Mouse (Mus musculus) right cerebral cortex, adult 18-20 months (tissue): ENCODE data around the gene Rerg.
A peak's percentile ranks its signal among the peaks of the same experiment; 100 is the strongest.

Experiments
- DNase-seq: peaks from one replicate; pipeline ENCODE4 v3.0.0; 2022; ENCODE audit warnings: mixed read lengths

Gene Rerg

DNA sequence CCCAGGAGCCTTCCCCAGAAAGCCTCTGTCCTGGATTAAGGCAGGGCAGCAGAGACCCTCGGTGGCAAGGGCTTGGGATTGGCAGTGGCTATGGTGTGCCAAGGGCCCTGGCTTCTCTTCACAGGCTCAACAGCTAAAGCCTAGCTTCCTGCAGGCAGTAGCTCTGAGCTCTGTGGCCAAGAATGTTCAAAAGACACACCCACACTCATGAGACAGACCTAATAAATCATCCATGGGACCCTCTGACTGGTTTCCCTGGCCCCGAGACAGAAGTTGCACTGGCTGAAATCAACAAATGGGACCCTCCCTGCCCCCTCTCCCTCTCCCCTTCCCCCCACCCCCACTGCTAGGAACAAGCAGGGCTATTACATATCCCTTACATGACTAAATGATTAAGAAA is 44.1 kb downstream of the Rerg start:
- DNase-seq, result no peak

- DNase-seq, result peak; percentile 42
Measured at GRCm38 (mm10) chr6:137125433-137125832, 44.9 kb downstream of the Rerg start.

DNA sequence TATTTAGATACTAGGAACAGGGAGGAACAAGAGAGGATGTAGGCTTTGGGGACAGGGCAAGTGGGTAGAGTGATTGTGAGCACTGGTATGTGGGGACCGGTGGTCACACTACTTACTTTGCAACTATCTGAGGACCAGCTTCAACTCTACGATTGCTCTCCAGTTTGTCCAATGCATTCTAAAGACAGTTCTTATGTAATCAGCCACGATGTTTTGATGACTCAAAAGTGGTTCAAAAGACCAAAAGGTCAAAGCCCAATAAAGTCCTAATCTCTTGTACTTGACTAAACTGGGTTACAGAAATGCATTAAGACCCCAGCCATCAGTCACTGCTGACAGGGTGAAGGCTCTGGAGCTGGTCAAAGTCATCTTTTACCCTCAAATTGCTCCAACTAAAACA is 45.3 kb downstream of the Rerg start:
- no peak for DNase-seq

DNA sequence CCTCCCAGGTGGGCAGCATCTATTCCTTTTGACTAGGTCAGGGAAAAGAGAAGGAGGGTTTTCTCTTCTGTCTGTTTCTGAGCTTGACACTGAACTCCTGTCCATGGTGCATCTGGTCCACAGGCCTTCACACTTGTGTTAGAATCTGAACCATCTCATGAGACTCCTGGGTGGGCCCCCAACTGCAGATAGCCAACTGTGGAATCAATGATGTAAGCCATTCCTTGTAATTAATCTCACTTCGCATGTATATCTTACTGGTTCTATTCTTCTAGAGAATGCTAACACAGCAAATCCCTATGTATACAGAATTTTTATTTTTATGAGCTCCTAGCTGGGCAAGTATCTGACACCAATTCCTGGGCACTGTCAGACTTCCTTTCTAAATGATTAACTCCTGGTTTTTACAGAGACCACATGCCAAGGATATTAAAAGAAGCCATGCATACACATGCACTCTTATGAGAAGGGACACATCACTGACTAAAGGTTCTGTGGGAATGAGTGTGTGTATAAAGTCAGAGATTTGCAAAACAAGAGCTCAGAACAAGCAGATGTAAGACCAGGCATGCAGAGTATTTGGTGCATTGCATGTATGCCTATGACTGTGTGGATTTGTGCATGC is 53.3 kb downstream of the Rerg start:
- no peak for DNase-seq

- DNase-seq, result no peak
Measured at GRCm38 (mm10) chr6:137114859-137115258, 55.4 kb downstream of the Rerg start.

DNA sequence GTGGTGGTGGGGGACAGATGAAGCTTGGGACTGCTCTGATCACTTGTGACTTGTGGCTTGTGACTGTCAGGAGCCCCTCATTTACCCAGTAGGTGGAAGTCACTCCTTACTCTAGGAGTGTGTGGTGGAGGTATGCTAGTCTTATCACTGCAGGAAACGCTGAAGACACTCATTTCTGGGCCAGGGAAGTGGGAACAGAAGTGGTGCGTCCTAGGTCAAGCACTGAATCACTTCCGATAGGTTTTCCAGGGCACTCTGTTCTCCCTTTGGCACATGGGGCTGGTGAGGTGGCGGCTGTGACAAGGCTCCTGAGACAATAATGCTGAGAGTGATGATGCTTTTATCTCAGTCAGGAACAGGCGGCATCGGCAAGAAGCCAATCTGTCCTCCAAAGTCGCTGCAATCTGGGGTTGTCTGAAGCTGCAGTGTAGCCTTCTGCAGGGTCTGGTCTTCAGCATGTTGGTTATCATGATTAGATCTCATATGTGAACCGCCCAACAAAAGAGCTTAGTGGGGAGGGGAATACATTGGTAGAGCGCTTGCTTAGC is 59.0 kb downstream of the Rerg start:
- DNase-seq, result no peak

- DNase-seq, result no peak
Measured at GRCm38 (mm10) chr6:137110778-137111174, 59.5 kb downstream of the Rerg start.

DNA sequence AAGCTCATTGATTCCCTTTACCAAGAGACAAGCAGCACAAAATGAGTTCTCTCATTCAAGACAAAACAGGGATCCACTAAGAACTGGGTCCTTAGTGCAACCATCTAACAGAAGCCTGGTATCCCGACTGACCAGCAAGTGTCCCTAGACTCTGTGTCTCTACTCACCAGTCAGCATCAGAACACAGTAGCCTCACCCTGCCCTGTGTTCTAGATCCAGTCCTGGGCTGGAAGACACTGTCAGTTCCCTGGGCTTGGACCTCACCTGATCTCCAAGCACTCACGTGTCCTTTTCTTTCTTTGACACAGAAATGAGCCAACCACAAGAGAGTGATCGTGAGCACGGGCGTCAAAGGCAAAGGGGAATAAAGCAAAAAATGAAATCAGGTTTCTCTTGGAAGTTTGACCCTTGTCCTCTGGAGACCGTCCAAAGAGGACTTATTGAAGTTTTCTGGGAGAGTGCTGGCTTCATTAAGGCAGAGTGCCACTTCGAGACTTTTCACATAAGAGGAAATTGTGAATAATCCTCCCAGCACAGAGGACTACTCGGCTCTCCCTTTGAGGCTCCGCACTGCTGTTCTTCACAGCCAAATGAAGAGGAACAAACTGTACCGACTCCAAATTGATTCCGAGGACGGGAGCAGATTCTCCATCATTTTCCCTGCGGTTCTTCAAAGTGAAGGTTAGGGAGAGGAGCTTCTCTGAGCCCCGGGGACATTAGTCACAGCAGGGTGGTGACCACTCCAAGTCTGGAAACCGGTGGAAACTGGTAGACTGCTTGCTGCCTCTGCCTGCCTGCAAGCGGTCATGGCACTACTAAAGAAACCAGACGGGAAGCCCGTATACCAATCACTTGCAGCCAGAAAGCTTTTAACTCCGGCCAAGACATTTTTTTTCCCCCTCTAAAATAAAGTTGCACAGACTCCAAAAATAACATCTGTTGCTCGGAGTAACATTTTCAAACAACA is 60.2 kb downstream of the Rerg start:
- DNase-seq, result no peak

DNA sequence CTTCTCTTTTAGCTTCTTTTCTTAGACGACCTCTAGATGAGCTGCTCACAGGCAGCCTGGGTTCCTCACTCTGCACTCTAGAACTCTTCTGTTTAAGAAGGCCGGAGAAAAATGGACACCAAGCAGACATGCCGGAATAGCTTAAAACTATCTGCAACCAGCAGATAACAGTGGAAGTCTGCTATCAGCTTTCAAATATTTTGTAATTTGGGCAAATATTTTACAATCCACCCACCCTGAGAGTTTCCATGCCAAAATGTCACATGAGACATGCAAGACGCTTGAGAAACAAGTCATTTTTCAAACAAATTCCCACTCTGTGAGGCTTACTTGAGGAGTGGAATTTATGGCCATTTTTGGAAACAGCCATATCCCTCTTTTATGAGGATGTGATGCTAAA is 65.0 kb downstream of the Rerg start:
- no peak for DNase-seq

DNA sequence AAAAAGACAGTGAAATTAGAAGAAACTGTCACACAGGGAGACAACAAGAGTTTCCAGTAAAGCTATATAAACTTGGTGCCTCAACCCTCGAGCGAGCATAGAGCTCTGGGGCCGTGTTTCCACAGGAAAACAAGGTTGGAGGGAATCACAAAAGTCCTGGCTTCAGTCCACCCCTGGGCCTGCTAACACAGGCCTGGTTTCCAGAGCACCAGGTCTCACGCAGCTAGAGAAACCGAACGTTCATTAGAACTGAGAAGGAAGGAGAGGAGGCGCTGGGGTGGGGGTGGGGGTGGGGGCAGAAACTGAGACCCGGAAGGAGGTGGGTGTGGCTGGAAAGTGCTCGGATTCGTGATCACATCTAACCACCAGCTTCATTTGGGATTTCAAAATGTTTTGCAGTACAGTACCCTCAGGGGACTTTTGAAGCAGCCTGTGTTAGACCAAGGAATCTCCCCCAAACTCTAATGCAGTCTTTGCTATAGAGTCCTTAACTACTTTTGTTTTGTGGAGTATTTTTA is 67.6 kb downstream of the Rerg start:
- no peak for DNase-seq

DNA sequence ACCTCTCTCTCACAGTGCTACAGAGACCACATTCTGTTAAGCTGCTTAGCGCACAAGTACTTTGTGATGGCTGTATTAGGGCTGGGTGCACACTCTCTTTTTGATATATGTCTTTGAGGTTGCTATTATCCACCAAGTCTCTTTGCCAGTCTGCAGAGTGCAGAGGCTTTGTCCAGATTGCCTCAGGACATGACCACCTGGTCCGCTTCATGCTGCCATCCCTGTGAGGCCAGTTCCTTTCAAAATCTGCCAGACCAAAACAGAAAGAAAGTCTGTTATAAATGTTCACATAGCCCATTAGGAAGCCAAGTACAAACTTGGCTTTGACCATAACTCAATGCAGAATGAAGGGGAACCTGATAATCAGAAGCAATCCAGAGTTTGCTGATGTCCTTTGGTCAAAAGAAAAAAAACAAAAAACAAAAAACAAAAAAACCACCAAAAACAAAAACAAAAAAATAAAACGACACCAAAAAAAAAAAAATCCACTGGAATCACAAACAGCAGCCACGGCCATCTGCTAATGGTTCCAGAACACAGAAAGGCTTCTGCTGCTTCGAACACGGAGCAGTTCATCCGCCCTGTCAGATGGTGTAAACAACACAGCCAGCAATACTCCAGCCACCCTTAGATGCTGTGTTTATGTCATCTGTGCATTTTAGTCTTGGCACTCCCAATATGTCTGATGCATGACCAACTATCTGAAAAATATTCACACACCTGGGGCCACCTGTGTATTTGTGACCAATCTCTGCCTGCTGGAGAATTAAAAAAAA is 68.2 kb downstream of the Rerg start:
- DNase-seq, result no peak

DNA sequence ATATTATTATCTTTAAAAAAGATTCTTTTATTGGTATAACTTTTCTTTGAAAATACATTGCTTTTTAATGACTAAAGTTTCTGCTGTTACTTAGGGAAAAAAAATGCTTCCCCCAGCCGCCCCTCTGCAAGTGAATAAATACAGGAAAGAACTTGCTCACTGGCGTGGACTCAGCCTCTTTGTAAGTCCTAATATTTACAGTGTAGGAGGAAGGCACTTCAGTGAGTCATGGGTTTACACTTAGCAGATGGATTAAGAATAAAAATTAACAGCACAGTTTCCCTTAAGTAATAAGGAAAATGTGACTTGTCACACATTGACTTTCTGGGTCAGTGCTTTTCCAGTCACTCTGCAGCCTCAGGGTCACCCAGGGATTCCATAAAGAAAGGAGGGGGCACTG is 70.0 kb downstream of the Rerg start:
- DNase-seq, result no peak

GRCm38 (mm10) chr6:137098232-137099191 is 71.8 kb downstream of the Rerg start:
- peak; percentile 21 for DNase-seq

DNA sequence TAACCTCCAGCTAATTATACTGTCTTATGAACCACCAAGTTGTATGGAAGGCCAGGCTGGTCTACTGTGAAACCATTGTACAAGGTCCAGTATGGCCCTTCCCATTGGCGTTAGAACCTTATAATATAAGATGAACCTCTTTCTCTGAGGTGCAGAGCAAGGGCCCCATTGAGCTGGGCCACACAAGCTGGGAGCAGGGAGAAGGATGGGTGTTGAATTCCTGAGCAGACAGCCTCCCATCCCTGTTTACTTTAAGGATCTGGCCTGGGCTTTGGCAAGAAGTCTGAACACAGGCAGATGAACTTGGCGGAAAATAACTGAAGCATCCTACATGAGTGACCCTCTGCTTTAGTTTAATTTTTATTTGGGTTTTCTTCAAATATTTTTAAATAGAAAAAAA is 75.8 kb downstream of the Rerg start:
- DNase-seq, result no peak

- no peak for DNase-seq
Measured at GRCm38 (mm10) chr6:137088469-137088868, 81.8 kb downstream of the Rerg start.

DNA sequence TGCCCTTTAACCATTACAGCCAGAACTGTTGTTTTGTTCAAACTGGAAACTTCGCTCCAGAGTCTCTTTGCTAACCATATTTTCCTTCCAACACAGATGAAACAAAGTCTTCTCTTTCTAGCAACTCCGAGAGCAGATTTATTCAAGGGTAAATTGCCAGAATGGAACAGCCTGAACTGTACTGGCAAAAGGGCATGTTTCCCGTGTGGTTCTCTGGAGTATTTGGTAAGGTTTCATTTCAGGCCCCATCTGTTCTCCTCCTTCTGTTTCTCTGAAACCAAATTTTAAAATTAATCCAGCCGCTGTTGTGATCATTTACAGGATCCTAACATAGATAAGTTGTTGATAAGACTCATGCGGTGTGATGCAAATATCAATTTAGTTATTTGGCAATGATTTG is 82.3 kb downstream of the Rerg start:
- DNase-seq, result no peak

DNA sequence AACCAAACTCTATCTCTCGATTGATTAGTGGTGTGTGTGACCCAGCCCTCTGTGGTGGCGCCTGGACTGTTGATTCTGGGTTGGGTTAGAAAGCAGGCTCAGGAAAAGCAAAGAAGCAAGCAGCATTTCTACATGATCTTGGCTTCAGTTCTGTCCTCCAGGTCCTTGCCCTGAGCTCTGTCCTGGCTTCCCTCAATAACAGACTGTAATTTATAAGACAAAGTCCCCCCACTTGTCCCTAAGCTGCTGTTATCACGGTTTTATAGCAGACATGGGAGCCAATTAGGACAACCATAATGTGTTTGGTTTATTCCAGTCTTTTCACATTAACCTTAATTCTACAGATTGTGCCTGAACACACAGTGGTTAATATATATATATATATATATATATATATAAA is 82.8 kb downstream of the Rerg start:
- no peak for DNase-seq

DNA sequence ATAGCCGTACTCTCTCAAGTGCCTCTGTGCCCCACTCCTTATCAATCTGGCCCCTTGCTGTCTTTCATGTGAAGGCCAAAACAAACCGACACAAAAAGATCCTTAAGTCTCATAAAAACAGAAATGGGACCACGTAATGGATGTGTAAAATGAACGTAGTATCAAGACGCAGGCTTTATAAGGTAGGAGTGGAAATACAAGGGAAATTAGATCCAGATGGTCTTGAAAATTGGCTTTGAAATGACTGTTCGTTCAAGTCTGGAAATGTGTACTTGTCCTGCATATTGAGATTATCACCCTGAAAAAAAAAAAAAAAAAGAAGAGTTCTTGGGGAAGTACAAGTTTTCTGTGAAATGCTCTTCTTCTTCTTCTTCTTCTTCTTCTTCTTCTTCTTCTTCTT is 90.6 kb downstream of the Rerg start:
- DNase-seq, result no peak

- no peak for DNase-seq
Measured at GRCm38 (mm10) chr6:137076731-137077130, 93.6 kb downstream of the Rerg start.

- DNase-seq, result no peak
Measured at GRCm38 (mm10) chr6:137076225-137076624, 94.1 kb downstream of the Rerg start.

DNA sequence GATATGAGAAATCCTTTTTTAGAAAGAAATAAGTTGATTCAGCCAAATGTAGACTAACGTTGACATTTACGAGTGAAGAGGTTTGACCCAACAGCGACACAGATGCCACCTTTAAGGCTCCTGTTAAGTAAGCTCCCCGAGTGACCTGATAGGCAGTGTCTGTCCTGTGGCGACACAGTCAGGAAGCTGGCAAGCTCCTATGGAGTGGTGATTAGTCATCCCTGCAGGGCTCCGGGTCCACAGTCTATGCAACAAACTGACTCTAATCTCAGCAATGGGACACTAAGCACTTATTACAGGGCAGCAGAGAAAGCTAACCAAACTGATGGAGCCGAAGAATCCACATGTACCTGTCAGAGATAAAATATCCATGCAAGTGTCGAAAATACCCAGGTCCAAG is 98.0 kb downstream of the Rerg start:
- DNase-seq, result no peak

- no peak for DNase-seq
Measured at GRCm38 (mm10) chr6:137071466-137071865, 98.8 kb downstream of the Rerg start.
